Mouse (Mus musculus) stomach, postnatal 0 days (tissue): ENCODE results near the gene Agr2. TPM values are rescaled to one million over a fixed set of nuclear protein-coding genes. Genes with fewer than 3 reads are reported as not detected.

Experiments
- ATAC-seq: fragments of 200-750 bp; cut with Nextera tagmentation; 2 replicates; pipeline ENCODE4 v1.8.0; 2017; ENCODE audit not compliant: low FRiP score, low TSS enrichment
- DNase-seq: peaks from one replicate; pipeline ENCODE4 v3.0.0-alpha.2; 2016; ENCODE audit warnings: low spot score
- H3K27ac ChIP-seq: fragments of 300-500 bp; sonication (generic); replicated peaks from 2 replicates; pipeline ENCODE4 v1.5.1; 2014; ENCODE audit warnings: mild to moderate bottlenecking, control low read depth
- H3K27me3 ChIP-seq: fragments of 300-500 bp; sonication (generic); 2 replicates; pipeline ENCODE4 v1.6.1; 2014; ENCODE audit warnings: low read length; ENCODE audit not compliant: control insufficient read depth, insufficient read depth
- H3K36me3 ChIP-seq: fragments of 300-500 bp; sonication (generic); 2 replicates; pipeline ENCODE4 v1.6.1; 2014; ENCODE audit warnings: low read length, mixed read lengths; ENCODE audit not compliant: control insufficient read depth, insufficient read depth
- H3K4me1 ChIP-seq: fragments of 300-500 bp; sonication (generic); replicated peaks from 2 replicates; pipeline ENCODE4 v1.6.1; 2014; ENCODE audit warnings: antibody characterized with exemption; ENCODE audit not compliant: control insufficient read depth, insufficient read depth
- H3K4me2 ChIP-seq: fragments of 300-500 bp; sonication (generic); replicated peaks from 2 replicates; pipeline ENCODE4 v1.6.1; 2014; ENCODE audit warnings: low read depth, mild to moderate bottlenecking, control low read depth, moderate library complexity
- H3K4me3 ChIP-seq: fragments of 300-500 bp; sonication (generic); 2 replicates; pipeline ENCODE4 v1.5.1; 2014; ENCODE audit warnings: low read depth, low read length, control low read depth
- H3K9ac ChIP-seq: fragments of 300-500 bp; sonication (generic); 2 replicates; pipeline ENCODE4 v1.6.1; 2014; ENCODE audit warnings: mild to moderate bottlenecking, low read length, control low read depth, mixed read lengths
- H3K9me3 ChIP-seq: fragments of 300-500 bp; sonication (generic); 2 replicates; pipeline ENCODE4 v1.6.1; 2016; ENCODE audit warnings: low read length; ENCODE audit not compliant: control insufficient read depth
- CTCF ChIP-seq: IDR thresholded peaks from 2 replicates; pipeline ENCODE4 v1.5.1; 2016; ENCODE audit warnings: antibody characterized with exemption, low read depth, mild to moderate bottlenecking, moderate library complexity
- EP300 ChIP-seq: optimal IDR thresholded peaks from 2 replicates; pipeline ENCODE3; 2016; ENCODE audit warnings: antibody characterized with exemption
- WGBS: fragments of 180-500 bp; shearing (Covaris S2); extraction: QIAGEN DNeasy Blood & Tissue Kit; methylation state at CpG from one replicate; pipeline ENCODE4 v1.1.7; 2014; 5-methylcytosine and 5-hydroxymethylcytosine counted together
- polyA plus RNA-seq: library from polyadenylated mRNA; unstranded; fragments of >200 nt; fragmentation: Nextera tagmentation; extraction: Ambion mirVana; gene quantifications from 2 replicates; pipeline ENCODE4 v1.2.1, GENCODE M21; 2015

The Agr2 gene
- polyA plus RNA-seq, 1 experiment from 2014 or later, result 1,533 TPM

GRCm38 (mm10) chr12:36028968-36029645 is 36.4 kb downstream of the Agr2 start:
- Histone ChIP-seq H3K27ac (0 out of 2 replicates have a peak overlapping the region, but pooled peaks have one; percentile 45), H3K4me3 (no peak overlapping the region), H3K4me1 (no peaks in the 10 kb centered on the region), H3K9me3 (no peaks in the 10 kb centered on the region), H3K36me3 (no peaks in the 10 kb centered on the region), H3K4me2 (no peak overlapping the region), H3K9ac (no peak overlapping the region), H3K27me3 (no peaks in the 10 kb centered on the region)
- TF ChIP-seq CTCF, result no peak
- no peak for TF ChIP-seq EP300
- DNase-seq (no peak), ATAC-seq (no peak)
- 41% methylated on average over 5 of the region's 5 CpGs for WGBS

- H3K9ac ChIP-seq, result no peak overlapping the region
- no peak for DNase-seq
- H3K27me3 ChIP-seq, result no peaks in the 10 kb centered on the region
- no peak overlapping the region for H3K4me2 ChIP-seq
- TF ChIP-seq CTCF, result no peak
- no peak for TF ChIP-seq EP300
- WGBS, result 71% methylated on average over 4 of the region's 6 CpGs
- H3K4me3 ChIP-seq, result no peak overlapping the region
- H3K27ac ChIP-seq, result no peak overlapping the region
- ATAC-seq, result no peak
- no peaks in the 10 kb centered on the region for H3K36me3 ChIP-seq
- H3K9me3 ChIP-seq, result no peaks in the 10 kb centered on the region
- no peaks in the 10 kb centered on the region for H3K4me1 ChIP-seq
These were observed 37.0 kb downstream of the Agr2 start for GRCm38 (mm10) chr12:36029687-36030086.

GRCm38 (mm10) chr12:36030660-36031363 is 38.1 kb downstream of the Agr2 start:
- H3K27me3 ChIP-seq, result no peaks in the 10 kb centered on the region
- no peak for DNase-seq
- H3K27ac ChIP-seq, result no peak overlapping the region
- H3K4me2 ChIP-seq, result no peak overlapping the region
- H3K9me3 ChIP-seq, result no peaks in the 10 kb centered on the region
- TF ChIP-seq EP300 (no peak), CTCF (no peak)
- no peak overlapping the region for H3K9ac ChIP-seq
- H3K36me3 ChIP-seq, result no peaks in the 10 kb centered on the region
- no peak overlapping the region for H3K4me3 ChIP-seq
- no peak for ATAC-seq
- WGBS, result 77% methylated on average over 12 of the region's 12 CpGs
- no peaks in the 10 kb centered on the region for H3K4me1 ChIP-seq

- no peaks in the 10 kb centered on the region for H3K27me3 ChIP-seq
- ATAC-seq (no peak), DNase-seq (no peak)
- no peaks in the 10 kb centered on the region for H3K36me3 ChIP-seq
- no peak overlapping the region for H3K27ac ChIP-seq
- no peak overlapping the region for H3K9ac ChIP-seq
- WGBS, result 67% methylated on average over 4 of the region's 4 CpGs
- H3K4me1 ChIP-seq, result no peaks in the 10 kb centered on the region
- no peak for TF ChIP-seq EP300
- TF ChIP-seq CTCF, result no peak
- H3K4me3 ChIP-seq, result no peak overlapping the region
- H3K4me2 ChIP-seq, result no peak overlapping the region
- no peaks in the 10 kb centered on the region for H3K9me3 ChIP-seq
These were observed 39.7 kb downstream of the Agr2 start for GRCm38 (mm10) chr12:36032419-36032818.

GRCm38 (mm10) chr12:36035501-36035900 is 42.8 kb downstream of the Agr2 start:
- Histone ChIP-seq H3K27ac (no peak overlapping the region), H3K4me2 (no peak overlapping the region), H3K9ac (no peak overlapping the region), H3K4me3 (no peak overlapping the region), H3K4me1 (no peaks in the 10 kb centered on the region), H3K9me3 (no peaks in the 10 kb centered on the region), H3K27me3 (no peaks in the 10 kb centered on the region), H3K36me3 (no peaks in the 10 kb centered on the region)
- ATAC-seq (no peak), DNase-seq (no peak)
- 95% methylated on average over 6 of the region's 6 CpGs for whole genome bisulfite sequencing
- TF ChIP-seq EP300 (no peak), CTCF (no peak)

- WGBS, result 94% methylated on average over 7 of the region's 7 CpGs
- no peaks in the 10 kb centered on the region for H3K27me3 ChIP-seq
These were observed 43.4 kb downstream of the Agr2 start for GRCm38 (mm10) chr12:36036121-36036520.

More at GRCm38 (mm10) chr12:36036121-36036520, 43.4 kb downstream of the Agr2 start:
- Histone ChIP-seq H3K4me3 (no peak overlapping the region), H3K36me3 (no peaks in the 10 kb centered on the region), H3K9ac (no peak overlapping the region), H3K27ac (no peak overlapping the region), H3K9me3 (no peaks in the 10 kb centered on the region), H3K4me1 (no peaks in the 10 kb centered on the region), H3K4me2 (no peak overlapping the region)
- no peak for TF ChIP-seq EP300
- TF ChIP-seq CTCF, result no peak
- ATAC-seq (no peak), DNase-seq (no peak)
